Mouse (Mus musculus): ENCODE results near the gene 1700113H08Rik.

DNA sequence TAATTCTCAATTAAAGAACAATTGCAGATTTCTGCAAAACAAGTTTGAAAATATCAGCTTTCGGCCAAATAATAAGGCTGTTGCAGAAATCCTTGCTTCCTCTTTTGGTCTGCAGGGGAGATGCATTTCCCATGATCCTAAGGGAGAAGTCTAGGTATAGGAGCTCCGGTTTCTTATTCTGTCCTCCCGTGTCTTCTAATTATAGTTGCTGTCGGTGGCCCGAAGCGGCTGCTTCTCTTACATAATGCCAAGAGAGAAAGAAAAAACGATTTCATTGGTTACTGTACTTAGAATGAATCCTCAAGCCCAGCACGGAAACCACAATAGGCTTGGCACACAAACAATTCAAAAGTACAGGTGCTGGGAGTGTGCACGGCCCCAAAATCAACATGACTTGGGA, 101.9 kb downstream of the 1700113H08Rik start:
- no peak for TF ChIP-seq CTCF (conservative IDR thresholded peaks at IDR 0.05; ENCODE audit: insufficient read depth, insufficient read length, low read depth, low read length)
- no peak for TF ChIP-seq POLR2A (IDR thresholded peaks at IDR 0.05; ENCODE audit: low read depth, low read length)
